Mouse (Mus musculus): Measurements from ENCODE around the gene Tbc1d15. TPM values are rescaled to one million over a fixed set of nuclear protein-coding genes. Genes with fewer than 3 reads are reported as not detected.

Tbc1d15 gene
- polyA plus RNA-seq, 1 experiment from 2014 or later: 66.1 TPM

DNA sequence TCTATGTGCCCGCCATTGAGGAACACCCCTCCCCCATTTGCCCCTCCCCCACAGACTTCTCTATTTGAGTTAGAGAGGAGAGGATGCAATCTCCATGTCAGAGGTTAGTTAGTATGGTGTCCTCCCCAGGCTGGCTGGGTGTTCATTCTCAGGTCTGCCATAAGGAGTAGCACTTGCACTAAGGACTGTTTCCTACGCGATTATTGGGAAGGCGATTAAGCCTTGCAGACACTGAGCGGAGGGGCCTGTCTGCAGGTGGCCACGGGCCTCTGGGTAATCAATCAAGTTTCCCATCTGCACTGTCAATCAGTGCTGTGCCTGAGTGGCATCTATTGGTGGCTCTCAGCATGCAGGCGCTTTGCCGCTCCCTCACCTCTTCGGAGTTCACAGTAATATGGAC is 81.9 kb downstream of the Tbc1d15 start:
- DNase-seq (ENCODE audit: low spot score) (no peak), ATAC-seq (replicated peaks; ENCODE audit: low FRiP score, low TSS enrichment, low read depth) (peak; percentile 59)
- H3K9me3 ChIP-seq (ENCODE audit: control insufficient read depth, low read length): no peaks in the 10 kb centered on the region
- H3K27ac ChIP-seq (ENCODE audit: low read depth): no peak overlapping the region
- no peak overlapping the region for H3K4me3 ChIP-seq (ENCODE audit: low read depth, low read length)
- no peaks in the 10 kb centered on the region for H3K36me3 ChIP-seq (ENCODE audit: control insufficient read depth, insufficient read depth, low read length)
- H3K9ac ChIP-seq (ENCODE audit: low read length): no peak overlapping the region
- no peak overlapping the region for H3K4me2 ChIP-seq (ENCODE audit: low read length)
- no peaks in the 10 kb centered on the region for H3K4me1 ChIP-seq (replicated peaks; ENCODE audit: control insufficient read depth, insufficient read depth, low read length)
- 33% methylated on average over 9 of the region's 9 CpGs for WGBS
- H3K27me3 ChIP-seq (replicated peaks; ENCODE audit: control insufficient read depth, insufficient read depth, low read length): 0 out of 2 replicates have a peak, but pooled peaks cover under 1% of the 10 kb centered on the region

DNA sequence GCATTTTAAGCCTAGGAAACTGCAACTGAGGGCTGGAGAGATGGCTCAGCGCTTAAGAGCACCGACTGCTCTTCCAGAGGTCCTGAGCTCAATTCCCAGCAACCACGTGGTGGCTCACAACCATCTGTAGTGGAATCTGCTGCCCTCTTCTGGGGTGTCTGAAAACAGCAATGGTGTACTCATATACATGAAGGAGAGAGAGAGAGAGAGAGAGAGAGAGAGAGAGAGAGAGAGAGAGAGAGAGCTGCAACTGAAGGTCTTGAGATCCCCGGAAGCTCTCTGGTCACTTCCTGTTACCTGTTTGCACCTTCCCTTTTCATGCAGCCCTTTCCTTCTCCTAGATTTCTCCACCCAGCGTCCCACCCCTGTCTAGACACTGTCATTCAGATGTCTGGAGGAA is 91.0 kb downstream of the Tbc1d15 start:
- 67% methylated on average over 5 of the region's 5 CpGs for WGBS

More for the DNA sequence above, 91.0 kb downstream of the Tbc1d15 start:
- no peak overlapping the region for H3K27ac ChIP-seq (ENCODE audit: low read depth)
- H3K36me3 ChIP-seq (ENCODE audit: control insufficient read depth, insufficient read depth, low read length): no peaks in the 10 kb centered on the region
- no peaks in the 10 kb centered on the region for H3K9me3 ChIP-seq (ENCODE audit: control insufficient read depth, low read length)
- 0 out of 2 replicates have a peak, but pooled peaks cover 3% of the 10 kb centered on the region for H3K27me3 ChIP-seq (replicated peaks; ENCODE audit: control insufficient read depth, insufficient read depth, low read length)
- H3K9ac ChIP-seq (ENCODE audit: low read length): no peak overlapping the region
- H3K4me1 ChIP-seq (replicated peaks; ENCODE audit: control insufficient read depth, insufficient read depth, low read length): no peaks in the 10 kb centered on the region
- ATAC-seq (replicated peaks; ENCODE audit: low FRiP score, low TSS enrichment, low read depth) (no peak), DNase-seq (ENCODE audit: low spot score) (no peak)
- H3K4me2 ChIP-seq (ENCODE audit: low read length): no peak overlapping the region
- H3K4me3 ChIP-seq (ENCODE audit: low read depth, low read length): no peak overlapping the region

Other genes with a start within 250 kb of the Tbc1d15 start
- gene Tph2, start 66.4 kb downstream of the Tbc1d15 start, polyA plus RNA-seq (2014; fragmentation: Nextera tagmentation; extraction: Ambion mirVana): not detected in 2 replicates
- gene Rab21, start 64.1 kb upstream of the Tbc1d15 start, polyA plus RNA-seq (2014; fragmentation: Nextera tagmentation; extraction: Ambion mirVana): 6.9 and 7.5 TPM in 2 replicates
- gene Tmem19, start 111.0 kb upstream of the Tbc1d15 start, polyA plus RNA-seq (2014; fragmentation: Nextera tagmentation; extraction: Ambion mirVana): 26.5 and 33.2 TPM in 2 replicates
- gene Thap2, start 133.0 kb upstream of the Tbc1d15 start, polyA plus RNA-seq (2014; fragmentation: Nextera tagmentation; extraction: Ambion mirVana): 17.5 and 20.3 TPM in 2 replicates
- gene Zfc3h1, start 133.5 kb upstream of the Tbc1d15 start, polyA plus RNA-seq (2014; fragmentation: Nextera tagmentation; extraction: Ambion mirVana): 24.5 and 25.3 TPM in 2 replicates